Mouse (Mus musculus): Measurements from ENCODE around the gene Tspyl3.

DNA sequence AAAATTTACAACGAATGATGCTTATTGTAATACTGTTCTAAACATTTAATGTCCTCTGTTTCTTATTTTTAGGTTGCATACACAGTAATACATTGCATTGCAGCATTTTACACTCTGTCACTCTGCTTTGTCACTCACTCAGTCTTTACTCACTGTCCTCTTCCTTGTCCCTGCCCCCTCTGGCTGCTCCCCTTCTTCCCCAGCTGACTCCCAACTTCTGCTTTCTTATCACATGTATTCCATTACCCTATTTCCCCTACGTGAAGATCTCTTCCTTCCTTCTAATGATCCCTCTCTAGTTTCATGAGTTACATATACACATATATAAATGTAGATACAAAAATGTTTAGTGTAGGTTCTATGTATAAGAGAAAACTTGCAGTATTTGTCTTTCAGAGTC is 26.1 kb downstream of the Tspyl3 start:
- TF ChIP-seq CTCF (conservative IDR thresholded peaks at IDR 0.05; ENCODE audit: low read length) (no peak), POU5F1 (IDR thresholded peaks at IDR 0.05; ENCODE audit: borderline replicate concordance, low read length) (no peak)

All from E14TG2a.4 (cell line).